Mouse (Mus musculus): ENCODE measurements around the gene Dmc1.

Gene Dmc1

DNA sequence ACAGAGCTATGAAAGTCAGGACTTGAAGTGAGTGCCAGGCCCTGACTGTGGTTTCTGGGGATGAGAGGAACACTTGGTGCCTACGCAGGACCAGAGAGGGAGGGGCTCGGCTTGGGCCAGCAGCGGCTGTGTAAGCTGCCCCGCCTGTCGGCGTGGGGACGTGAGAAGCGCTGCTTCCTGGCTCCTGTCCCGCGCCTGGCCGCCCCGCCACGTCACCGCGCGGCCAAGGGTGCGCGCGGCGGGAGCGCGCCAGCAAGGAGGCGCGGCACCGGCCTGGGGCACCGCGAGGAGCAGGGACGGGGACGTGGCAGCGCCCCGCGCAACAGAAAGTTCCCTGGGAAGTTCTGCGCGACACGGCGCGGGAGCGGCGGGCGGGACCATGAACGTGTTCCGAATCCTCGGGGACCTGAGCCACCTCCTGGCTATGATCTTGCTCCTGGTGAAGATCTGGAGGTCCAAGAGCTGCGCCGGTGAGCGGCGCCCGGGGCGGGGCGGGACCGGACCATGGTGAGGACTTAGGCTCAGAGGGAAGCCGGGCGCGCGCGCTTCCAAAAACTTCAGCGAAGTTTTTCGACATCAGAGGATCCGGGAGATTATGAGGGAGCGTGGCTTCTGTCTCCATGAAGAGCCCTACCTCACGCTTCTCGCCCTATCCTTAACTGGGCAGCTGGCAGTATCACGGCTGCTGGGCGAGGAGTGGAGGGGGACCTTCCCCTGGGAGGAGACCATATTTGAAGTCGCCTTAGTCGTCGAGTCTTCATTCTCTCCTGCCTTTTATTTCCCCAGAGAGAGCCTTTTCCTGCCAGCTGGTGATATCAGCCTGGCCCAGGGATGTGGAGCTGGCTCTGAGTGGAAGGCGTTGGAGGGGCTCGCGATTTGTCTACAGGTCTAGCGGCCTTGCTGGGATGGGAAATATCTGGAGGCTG is 88.5 kb downstream of the Dmc1 start, which contains the start of gene Kdelr3:
Gene Kdelr3 (plus strand): TSS at position 241 of the 926 bp plus-strand sequence.
- peak; percentile 58 for DNase-seq (ENCODE audit: extremely low spot score, low spot score)

DNA sequence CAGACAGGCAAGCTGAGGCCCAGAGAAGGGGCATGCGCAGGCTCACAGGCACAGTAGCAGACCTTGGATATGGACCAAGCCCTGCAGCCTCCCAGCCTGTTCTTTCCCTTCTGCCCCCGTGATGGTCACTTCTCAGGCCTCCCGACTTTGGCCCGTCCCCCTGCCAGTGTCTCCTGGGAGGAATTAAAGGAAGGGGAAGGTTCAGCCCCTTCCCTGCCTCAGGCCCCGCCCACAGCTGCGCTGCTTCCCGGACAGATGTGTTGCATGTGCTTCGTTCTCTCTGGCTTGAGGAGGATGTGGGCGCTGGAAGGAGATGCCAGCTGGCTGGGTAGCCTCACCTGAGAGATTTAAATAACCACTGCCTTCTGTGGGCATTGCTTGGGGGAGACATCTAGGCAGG is 91.0 kb downstream of the Dmc1 start:
- no peak for DNase-seq (ENCODE audit: extremely low spot score, low spot score)

DNA sequence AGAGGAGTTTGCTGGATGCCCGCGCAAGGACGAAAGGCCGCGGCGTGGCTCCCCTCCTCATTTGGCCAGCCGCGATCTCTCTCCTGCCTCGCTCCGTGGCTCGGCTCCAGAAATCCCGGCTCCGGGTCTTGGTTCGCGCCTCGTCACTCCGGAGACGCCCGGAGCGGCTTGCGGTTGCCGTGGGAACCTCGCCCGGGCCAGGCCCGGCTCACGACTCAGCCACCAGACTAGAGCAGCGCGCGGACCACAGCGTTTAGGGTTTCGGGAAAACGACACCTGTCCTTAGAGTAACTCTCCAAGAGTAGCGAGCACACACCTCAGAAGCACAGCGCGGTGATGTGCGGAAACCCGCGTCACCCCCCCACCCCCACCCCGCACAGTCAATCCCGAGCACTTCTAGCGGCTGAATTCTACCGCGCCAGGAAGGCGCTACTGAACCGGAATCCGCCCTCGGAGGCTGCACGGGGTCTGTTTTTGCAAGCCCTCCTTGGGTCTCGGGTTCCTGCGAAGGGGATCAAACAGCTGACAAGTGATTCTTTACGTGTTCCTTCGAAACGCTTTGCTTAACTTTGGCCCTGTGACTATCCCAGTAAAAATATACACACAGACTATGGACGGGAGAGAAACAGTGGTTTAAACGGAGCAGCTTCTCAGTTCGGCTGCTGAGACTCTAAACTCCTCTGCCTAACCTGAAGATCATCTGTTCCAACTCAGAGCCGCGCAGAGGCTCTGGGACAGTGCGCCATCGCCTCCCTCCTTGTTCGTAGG is 93.2 kb downstream of the Dmc1 start:
- peak; percentile 87 for DNase-seq (ENCODE audit: extremely low spot score, low spot score)
